Mouse (Mus musculus) cortical plate, adult 2 months (tissue): ENCODE measurements at regions not wholly inside any gene's neighbourhood (a gene's known extent, or its start where the extent isn't known, plus 50 kb on each side); places are given as distances from the start of the nearest gene placed in this dataset.

Source experiments
- H3K27ac ChIP-seq: fragments of 200-500 bp; 2 replicates; pipeline ENCODE4 v1.5.1; 2012; ENCODE audit warnings: low read length, control low read depth, inconsistent platforms; ENCODE audit not compliant: insufficient read depth
- H3K4me1 ChIP-seq: fragments of 200-500 bp; 2 replicates; pipeline ENCODE4 v1.6.1; 2011; ENCODE audit warnings: low read length; ENCODE audit not compliant: control insufficient read depth, insufficient read depth
- H3K4me3 ChIP-seq: fragments of 200-500 bp; 2 replicates; pipeline ENCODE4 v1.5.1; 2011; ENCODE audit warnings: mild to moderate bottlenecking, low read length, control low read depth; ENCODE audit not compliant: insufficient read depth
- CTCF ChIP-seq: fragments of 200-500 bp; IDR thresholded peaks from 2 replicates; pipeline ENCODE4 v1.5.1; 2011; ENCODE audit warnings: mild to moderate bottlenecking, control low read depth, low read length; ENCODE audit not compliant: insufficient read depth; ENCODE audit errors: extremely low read depth
- POLR2A ChIP-seq: fragments of 200-500 bp; IDR thresholded peaks from 2 replicates; pipeline ENCODE4 v1.6.1; 2011; ENCODE audit warnings: mild to moderate bottlenecking, low read length, control low read depth; ENCODE audit not compliant: insufficient read depth; ENCODE audit errors: extremely low read depth

- no peaks in the 10 kb centered on the region for H3K4me1 ChIP-seq
- no peak for TF ChIP-seq CTCF
- TF ChIP-seq POLR2A = no peak
- no peak overlapping the region for H3K27ac ChIP-seq
- no peak overlapping the region for H3K4me3 ChIP-seq
These were observed 124.2 kb upstream of the Lef1 start for GRCm38 (mm10) chr3:130986101-130986500.

DNA sequence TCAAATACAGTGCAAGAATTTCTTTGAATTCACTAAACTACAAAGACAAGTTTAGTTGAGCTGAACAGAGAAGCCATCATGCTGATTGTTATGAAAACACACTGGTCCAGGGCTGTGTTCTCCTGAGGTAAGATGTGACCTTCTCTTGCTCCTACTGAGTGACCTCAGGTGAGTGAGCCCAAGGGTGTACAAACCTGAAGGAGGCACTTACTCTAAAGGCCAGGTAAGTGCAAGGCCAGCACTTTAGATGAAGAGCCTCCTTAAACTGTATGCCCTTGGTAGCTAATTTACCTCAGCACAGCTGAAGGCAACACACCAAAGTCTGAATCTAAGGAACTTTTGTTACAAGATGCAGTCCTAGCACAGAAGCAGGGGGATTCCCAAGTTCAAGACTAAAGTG lies 128.7 kb upstream of the Lef1 start:
- Histone ChIP-seq H3K27ac (no peak overlapping the region), H3K4me1 (no peaks in the 10 kb centered on the region), H3K4me3 (no peak overlapping the region)
- no peak for TF ChIP-seq POLR2A
- TF ChIP-seq CTCF = no peak

GRCm38 (mm10) chr3:130978986-130979642 lies 131.2 kb upstream of the Lef1 start:
- no peak overlapping the region for H3K4me3 ChIP-seq
- TF ChIP-seq CTCF (no peak), POLR2A (no peak)
- H3K4me1 ChIP-seq = no peaks in the 10 kb centered on the region
- H3K27ac ChIP-seq = no peak overlapping the region

DNA sequence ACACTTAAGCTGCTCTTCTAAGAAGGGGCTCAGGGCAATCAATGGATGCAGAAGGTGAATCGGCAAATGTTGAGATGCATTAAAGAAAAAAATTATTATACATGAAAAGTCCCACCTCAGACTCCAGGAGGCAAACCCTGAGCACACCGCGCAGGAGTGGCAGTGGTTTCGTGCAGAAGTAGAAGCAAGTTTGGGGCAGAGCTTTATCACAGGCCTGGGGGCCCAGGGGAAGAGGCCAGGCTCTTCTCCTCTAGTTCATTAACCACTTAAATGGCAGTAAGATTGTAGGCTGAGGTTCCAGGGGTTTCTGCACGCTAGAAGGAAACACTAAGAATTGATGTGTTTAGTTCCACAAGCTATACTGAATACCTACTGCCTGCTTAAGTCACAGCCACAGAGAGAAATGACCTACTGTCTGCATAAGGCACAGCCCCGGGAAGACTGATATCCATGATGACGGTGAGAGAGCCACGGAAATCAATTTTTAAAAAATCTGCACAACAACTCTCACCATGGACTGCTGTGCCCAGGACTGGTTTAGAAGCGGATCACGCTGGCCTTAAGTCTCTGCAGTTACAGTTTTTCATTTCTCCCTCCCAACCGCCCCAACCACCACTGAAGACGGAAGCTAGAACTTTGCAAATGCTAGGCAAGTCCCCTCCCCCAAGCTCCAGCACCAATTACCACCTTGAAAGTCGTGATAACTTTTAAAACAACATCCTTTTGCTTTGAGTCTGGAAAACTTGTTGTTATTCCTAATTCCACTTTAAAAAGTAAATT lies 132.2 kb upstream of the Lef1 start:
- Histone ChIP-seq H3K4me3 (no peak overlapping the region), H3K4me1 (no peaks in the 10 kb centered on the region), H3K27ac (no peak overlapping the region)
- TF ChIP-seq CTCF (no peak), POLR2A (no peak)

DNA sequence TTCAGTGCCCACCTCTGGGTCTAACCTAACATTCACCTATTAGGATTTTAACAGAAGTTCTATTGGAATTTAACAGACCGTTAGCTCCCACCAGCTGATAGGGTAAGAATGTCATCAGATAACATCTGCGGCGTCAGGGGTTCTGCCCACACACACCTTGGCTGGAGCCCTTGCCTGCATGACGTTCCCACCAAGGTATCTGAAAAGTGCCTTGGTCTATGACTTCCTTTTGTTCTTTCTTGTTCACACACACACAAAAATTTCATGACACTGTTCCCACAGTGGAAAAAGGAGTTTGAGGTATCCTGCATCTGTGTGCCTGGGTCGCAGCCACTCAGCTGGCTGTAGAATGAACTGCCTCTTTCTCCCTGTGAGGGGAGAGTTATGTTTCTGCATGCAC lies 134.1 kb upstream of the Lef1 start:
- TF ChIP-seq POLR2A = no peak
- no peak for TF ChIP-seq CTCF

DNA sequence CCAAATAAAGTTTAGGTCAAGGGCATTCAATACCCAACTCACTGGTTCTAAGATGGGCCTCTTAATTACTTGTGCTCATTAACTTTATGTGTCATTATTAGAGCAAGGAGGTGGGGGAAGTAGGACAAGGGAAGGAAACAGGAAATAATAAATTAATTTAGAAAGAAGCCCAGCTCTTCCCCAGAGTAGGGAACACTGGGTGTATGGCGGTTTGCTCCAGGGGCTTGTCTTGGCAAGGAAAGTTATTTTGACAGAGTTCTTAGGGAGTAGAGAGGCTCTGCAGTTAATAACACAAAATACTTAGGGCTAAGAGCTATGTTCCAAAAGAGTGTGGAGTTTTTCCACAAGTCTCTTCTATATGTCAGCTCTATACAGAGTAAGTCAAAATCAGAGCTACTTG lies 135.0 kb upstream of the Lef1 start:
- H3K27ac ChIP-seq = no peak overlapping the region
- no peaks in the 10 kb centered on the region for H3K4me1 ChIP-seq
- TF ChIP-seq CTCF (no peak), POLR2A (no peak)
- no peak overlapping the region for H3K4me3 ChIP-seq

More for the DNA sequence above, 134.1 kb upstream of the Lef1 start:
- no peak overlapping the region for H3K27ac ChIP-seq
- H3K4me3 ChIP-seq = no peak overlapping the region
- no peaks in the 10 kb centered on the region for H3K4me1 ChIP-seq

DNA sequence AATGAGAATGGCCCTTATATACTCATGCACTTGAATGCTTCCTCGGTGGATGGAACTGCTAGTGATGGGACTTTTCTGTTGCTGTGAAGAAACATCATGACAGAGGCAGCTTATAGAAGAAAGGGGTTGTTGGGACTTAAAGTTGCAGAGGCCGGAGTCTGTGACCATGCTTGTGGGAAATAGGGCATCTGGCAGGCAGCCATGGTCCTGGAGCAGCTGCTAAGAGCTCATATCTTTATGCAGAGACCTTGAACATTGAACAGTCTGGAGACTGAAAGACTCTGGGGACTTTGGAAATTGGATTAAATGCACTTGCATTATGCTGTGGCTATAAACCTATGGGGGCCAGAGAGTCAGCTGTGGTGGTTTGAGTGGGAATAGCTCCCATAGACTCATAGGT lies 138.1 kb upstream of the Lef1 start:
- Histone ChIP-seq H3K4me3 (no peak overlapping the region), H3K4me1 (no peaks in the 10 kb centered on the region), H3K27ac (no peak overlapping the region)
- no peak for TF ChIP-seq POLR2A
- TF ChIP-seq CTCF = no peak

DNA sequence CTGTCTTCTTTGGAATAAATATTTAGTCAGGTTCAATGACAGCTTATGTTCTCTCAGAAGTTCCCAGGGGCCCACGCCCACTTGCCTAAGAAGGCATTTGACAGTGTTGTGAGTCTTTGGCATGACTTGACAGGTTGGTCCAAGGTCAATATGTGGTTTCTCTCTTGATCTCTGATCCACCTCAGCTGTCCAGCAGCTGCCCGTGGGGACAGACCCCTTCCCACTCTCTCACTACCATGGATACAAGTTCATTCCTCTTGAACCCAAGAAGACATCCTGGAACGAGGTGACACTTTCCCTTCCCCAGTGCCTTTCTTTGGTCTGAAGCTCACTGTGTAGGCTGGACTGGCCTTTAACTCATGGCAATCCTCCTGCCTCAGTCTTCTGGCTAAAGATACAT lies 145.0 kb upstream of the Lef1 start:
- H3K27ac ChIP-seq = no peak overlapping the region
- TF ChIP-seq POLR2A (no peak), CTCF (no peak)
- H3K4me1 ChIP-seq = no peaks in the 10 kb centered on the region

GRCm38 (mm10) chr3:130964088-130964487 lies 146.2 kb upstream of the Lef1 start:
- no peaks in the 10 kb centered on the region for H3K4me1 ChIP-seq
- no peak overlapping the region for H3K4me3 ChIP-seq
- no peak overlapping the region for H3K27ac ChIP-seq
- TF ChIP-seq CTCF (no peak), POLR2A (no peak)

More for the DNA sequence above, 145.0 kb upstream of the Lef1 start:
- no peak overlapping the region for H3K4me3 ChIP-seq

- H3K4me1 ChIP-seq = no peaks in the 10 kb centered on the region
- no peak overlapping the region for H3K4me3 ChIP-seq
- TF ChIP-seq CTCF = no peak
- no peak for TF ChIP-seq POLR2A
- H3K27ac ChIP-seq = no peak overlapping the region
These were observed 146.6 kb upstream of the Lef1 start for GRCm38 (mm10) chr3:130963625-130964024.
